Mouse (Mus musculus): Measurements from ENCODE around the gene C1qtnf5. TPM values are rescaled to one million over a fixed set of nuclear protein-coding genes. Genes with fewer than 3 reads are reported as not detected.

C1qtnf5 gene
- polyA plus RNA-seq, 1 experiment from 2014 or later: 5.6 TPM

DNA sequence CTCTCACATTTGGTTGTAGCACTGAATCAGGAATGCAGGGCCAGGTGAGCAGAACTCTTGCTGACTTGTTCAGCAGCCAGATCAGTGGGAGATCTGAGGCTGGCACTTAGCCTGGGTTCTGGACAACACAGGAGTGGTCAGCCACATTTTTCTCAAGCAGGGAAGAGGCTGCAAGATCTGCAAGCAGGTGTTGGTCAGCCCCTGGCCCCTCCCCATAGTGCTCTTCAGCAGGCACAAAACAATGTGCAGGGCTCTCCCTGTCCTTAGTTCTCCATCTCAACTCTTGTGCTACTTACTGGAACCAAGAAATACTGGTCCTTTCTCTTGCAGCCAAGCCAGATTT lies 37.6 kb downstream of the C1qtnf5 start:
- Histone ChIP-seq H3K9ac (ENCODE audit: low read length) (no peak overlapping the region), H3K27ac (ENCODE audit: low read length) (no peak overlapping the region), H3K36me3 (ENCODE audit: control insufficient read depth, insufficient read depth, low read length) (peaks cover 10% of the 10 kb centered on the region), H3K4me3 (ENCODE audit: low read length) (no peak overlapping the region), H3K4me2 (ENCODE audit: low read depth, low read length) (no peak overlapping the region), H3K4me1 (replicated peaks; ENCODE audit: control insufficient read depth, insufficient read depth, low read length) (0 out of 2 replicates have a peak, but pooled peaks cover 3% of the 10 kb centered on the region), H3K27me3 (ENCODE audit: control insufficient read depth, insufficient read depth, low read depth, low read length) (no peaks in the 10 kb centered on the region), H3K9me3 (ENCODE audit: control insufficient read depth, low read length) (no peaks in the 10 kb centered on the region)
- no peak for ATAC-seq (ENCODE audit: low read depth)

DNA sequence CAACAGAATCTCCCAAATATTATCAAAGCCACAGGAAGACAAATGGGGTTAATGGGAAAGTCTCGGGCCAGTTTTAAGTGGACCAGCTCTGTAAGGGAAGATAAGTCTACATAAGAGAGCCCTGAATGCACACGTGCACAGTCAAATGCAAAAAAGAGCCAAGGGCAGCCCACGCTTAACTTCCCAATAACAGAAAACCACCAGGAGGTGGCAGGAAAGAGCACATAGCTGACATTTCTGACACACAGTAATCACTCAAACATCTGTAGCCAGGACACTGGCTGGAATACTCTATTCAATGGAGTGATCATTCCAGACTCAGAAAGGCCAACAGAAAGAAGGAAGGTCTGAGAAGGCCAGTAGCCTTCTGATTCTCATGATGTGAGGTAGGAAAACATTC lies 40.2 kb downstream of the C1qtnf5 start:
- no peak for ATAC-seq (ENCODE audit: low read depth)
- Histone ChIP-seq H3K9ac (ENCODE audit: low read length) (no peak overlapping the region), H3K9me3 (ENCODE audit: control insufficient read depth, low read length) (no peaks in the 10 kb centered on the region), H3K4me1 (replicated peaks; ENCODE audit: control insufficient read depth, insufficient read depth, low read length) (0 out of 2 replicates have a peak, but pooled peaks cover 3% of the 10 kb centered on the region), H3K27ac (ENCODE audit: low read length) (no peak overlapping the region), H3K4me3 (ENCODE audit: low read length) (no peak overlapping the region), H3K4me2 (ENCODE audit: low read depth, low read length) (no peak overlapping the region), H3K36me3 (ENCODE audit: control insufficient read depth, insufficient read depth, low read length) (peaks cover 17% of the 10 kb centered on the region; the same call in 1 of the 2 replicates), H3K27me3 (ENCODE audit: control insufficient read depth, insufficient read depth, low read depth, low read length) (no peaks in the 10 kb centered on the region)
- 59% methylated on average over 3 of the region's 3 CpGs for WGBS

Other genes with a start within 250 kb of the C1qtnf5 start
- 2.4 and 4.1 TPM in 2 replicates for gene Thy1, start 63.9 kb upstream of the C1qtnf5 start, polyA plus RNA-seq (2015; fragmentation: Nextera tagmentation; extraction: Ambion mirVana)
- gene Usp2, start 40.2 kb upstream of the C1qtnf5 start, polyA plus RNA-seq (2015; fragmentation: Nextera tagmentation; extraction: Ambion mirVana): 12.2 and 16.9 TPM in 2 replicates
- 0.20 and 0.21 TPM in 2 replicates for gene Mfrp, start 5.5 kb upstream of the C1qtnf5 start, polyA plus RNA-seq (2015; fragmentation: Nextera tagmentation; extraction: Ambion mirVana)
- 0.13 and 0.14 TPM in 2 replicates for gene Gm49380, start 6.3 kb downstream of the C1qtnf5 start, polyA plus RNA-seq (2015; fragmentation: Nextera tagmentation; extraction: Ambion mirVana)
- gene Rnf26, start 6.3 kb downstream of the C1qtnf5 start, polyA plus RNA-seq (2015; fragmentation: Nextera tagmentation; extraction: Ambion mirVana): 60.1 and 63.8 TPM in 2 replicates
- gene Mcam, start 27.2 kb downstream of the C1qtnf5 start, polyA plus RNA-seq (2015; fragmentation: Nextera tagmentation; extraction: Ambion mirVana): 99.1 and 104 TPM in 2 replicates
- gene Cbl, start 126.8 kb downstream of the C1qtnf5 start, polyA plus RNA-seq (2015; fragmentation: Nextera tagmentation; extraction: Ambion mirVana): 15.3 and 15.5 TPM in 2 replicates
- gene Ccdc153, start 133.4 kb downstream of the C1qtnf5 start, polyA plus RNA-seq (2015; fragmentation: Nextera tagmentation; extraction: Ambion mirVana): 7.3 and 14.3 TPM in 2 replicates
- 0.11 TPM in 1 of 2 replicates, not detected in the other for gene Pdzd3, start 144.2 kb downstream of the C1qtnf5 start, polyA plus RNA-seq (2015; fragmentation: Nextera tagmentation; extraction: Ambion mirVana)
- gene Nlrx1, start 161.4 kb downstream of the C1qtnf5 start, polyA plus RNA-seq (2015; fragmentation: Nextera tagmentation; extraction: Ambion mirVana): 9.5 and 10.4 TPM in 2 replicates
- gene Abcg4, start 181.4 kb downstream of the C1qtnf5 start, polyA plus RNA-seq (2015; fragmentation: Nextera tagmentation; extraction: Ambion mirVana): 1.4 and 2.1 TPM in 2 replicates
- gene Hinfp, start 198.4 kb downstream of the C1qtnf5 start, polyA plus RNA-seq (2015; fragmentation: Nextera tagmentation; extraction: Ambion mirVana): 24.3 and 25.1 TPM in 2 replicates
- gene C2cd2l, start 213.0 kb downstream of the C1qtnf5 start, polyA plus RNA-seq (2015; fragmentation: Nextera tagmentation; extraction: Ambion mirVana): 6.8 and 7.4 TPM in 2 replicates
- 38.0 and 42.3 TPM in 2 replicates for gene Dpagt1, start 218.8 kb downstream of the C1qtnf5 start, polyA plus RNA-seq (2015; fragmentation: Nextera tagmentation; extraction: Ambion mirVana)
- 318 and 395 TPM in 2 replicates for gene H2afx, start 227.4 kb downstream of the C1qtnf5 start, polyA plus RNA-seq (2015; fragmentation: Nextera tagmentation; extraction: Ambion mirVana)
- gene Hmbs, start 237.0 kb downstream of the C1qtnf5 start, polyA plus RNA-seq (2015; fragmentation: Nextera tagmentation; extraction: Ambion mirVana): 110 and 117 TPM in 2 replicates

Data from lung, embryonic 16.5 days (tissue).